Mouse (Mus musculus) gastrocnemius, postnatal 25 days (tissue): ENCODE results near the gene Nrn1l. TPM values are rescaled to one million over a fixed set of nuclear protein-coding genes. Genes with fewer than 3 reads are reported as not detected.

Source experiments
- total RNA-seq, 2 experiments: library from RNA; stranded (reverse); gene quantifications; 1 replicate in 1 of 2; 2 replicates in 1 of 2; pipeline ENCODE4 v1.2.3; 2021

Nrn1l gene
- total RNA-seq, 2 experiments from 2014 or later: not detected

Other genes starting within 250 kb of the Nrn1l start
- under 1 TPM in 1 of 2 experiments, not detected in 1; 0.11 TPM for gene Carmil2, start 207.3 kb upstream of the Nrn1l start, total RNA-seq
- 1 to 10 TPM; 6.5 to 6.8 TPM for gene Acd, start 192.5 kb upstream of the Nrn1l start, total RNA-seq
- 1 to 10 TPM; 5.4 to 5.7 TPM for gene Pard6a, start 192.4 kb upstream of the Nrn1l start, total RNA-seq
- not detected for gene 4933405L10Rik, start 185.9 kb upstream of the Nrn1l start, total RNA-seq
- 1 to 10 TPM in 1 of 2 experiments, under 1 TPM in 1; 0.82 to 1.0 TPM for gene Enkd1, start 185.4 kb upstream of the Nrn1l start, total RNA-seq
- gene Gfod2, start 134.9 kb upstream of the Nrn1l start, total RNA-seq: 1 to 10 TPM; 5.1 to 6.2 TPM
- gene Ranbp10, start 66.2 kb upstream of the Nrn1l start, total RNA-seq: 10 to 100 TPM; 14.6 to 20.5 TPM
- not detected for gene Tsnaxip1, start 65.8 kb upstream of the Nrn1l start, total RNA-seq
- 1 to 10 TPM; 1.2 to 1.7 TPM for gene Cenpt, start 40.3 kb upstream of the Nrn1l start, total RNA-seq
- gene Thap11, start 38.4 kb upstream of the Nrn1l start, total RNA-seq: 10 to 100 TPM; 19.3 to 19.5 TPM
- 10 to 100 TPM; 47.7 to 79.5 TPM for gene Nutf2, start 33.0 kb upstream of the Nrn1l start, total RNA-seq
- gene Edc4, start 12.7 kb upstream of the Nrn1l start, total RNA-seq: 10 to 100 TPM; 17.5 to 18.4 TPM
- 10 to 100 TPM in 1 of 2 experiments, 1 to 10 TPM in 1; 10.0 to 10.7 TPM for gene Pskh1, start 6.9 kb downstream of the Nrn1l start, total RNA-seq
- gene Ctrl, start 40.3 kb downstream of the Nrn1l start, total RNA-seq: not detected
- 10 to 100 TPM; 19.1 to 22.1 TPM for gene Psmb10, start 44.9 kb downstream of the Nrn1l start, total RNA-seq
- under 1 TPM; 0.46 to 0.80 TPM for gene Lcat, start 49.8 kb downstream of the Nrn1l start, total RNA-seq
- 10 to 100 TPM; 11.5 to 14.4 TPM for gene Slc12a4, start 72.5 kb downstream of the Nrn1l start, total RNA-seq
- not detected for gene Dpep3, start 85.9 kb downstream of the Nrn1l start, total RNA-seq
- gene Dus2, start 97.8 kb downstream of the Nrn1l start, total RNA-seq: 10 to 100 TPM in 1 of 2 experiments, 1 to 10 TPM in 1; 8.7 to 10.6 TPM
- not detected for gene Dpep2nb, start 112.4 kb downstream of the Nrn1l start, total RNA-seq
- gene Ddx28, start 118.3 kb downstream of the Nrn1l start, total RNA-seq: 1 to 10 TPM; 8.3 to 9.0 TPM
- 10 to 100 TPM; 20.1 to 22.4 TPM for gene Nfatc3, start 165.3 kb downstream of the Nrn1l start, total RNA-seq
- gene Esrp2, start 243.4 kb downstream of the Nrn1l start, total RNA-seq: under 1 TPM in 1 of 2 experiments, not detected in 1; 0.46 TPM